Mouse (Mus musculus) CH12.LX (cell line): ENCODE data around the gene 6430550D23Rik. TPM values are rescaled to one million over a fixed set of nuclear protein-coding genes. Genes with fewer than 3 reads are reported as not detected.
A peak's percentile ranks its signal among the peaks of the same experiment; 100 is the strongest.

Experiments
- DNase-seq: peaks from one replicate; pipeline ENCODE4 v3.0.0-alpha.2; 2013; ENCODE audit errors: extremely low read depth
- H3K27ac ChIP-seq: 2 replicates; pipeline ENCODE4 v1.5.1; 2012; ENCODE audit warnings: low read depth, mild to moderate bottlenecking, control low read depth, moderate library complexity; ENCODE audit not compliant: insufficient read depth
- H3K27me3 ChIP-seq: replicated peaks from 2 replicates; pipeline ENCODE3; 2012; ENCODE audit warnings: inconsistent platforms
- H3K36me3 ChIP-seq, 2 experiments: replicated peaks in 1 of 2; 2 replicates each; pipeline versions ENCODE3 to v1.6.1; 2012; ENCODE audit warnings: inconsistent platforms in 1 of 2, low read length in 1 of 2, mild to moderate bottlenecking in 1 of 2, mixed read lengths in 1 of 2, moderate library complexity in 1 of 2; ENCODE audit not compliant: control insufficient read depth in 1 of 2, insufficient read depth in 1 of 2
- H3K4me1 ChIP-seq, 2 experiments: 2 replicates each; pipeline ENCODE4 v1.6.1; 2012; ENCODE audit warnings: inconsistent platforms in 1 of 2, moderate library complexity in 1 of 2; ENCODE audit not compliant: insufficient read depth in 2 of 2, control insufficient read depth in 1 of 2
- H3K4me2 ChIP-seq: 2 replicates; pipeline ENCODE4 v1.6.1; 2012; ENCODE audit warnings: low read depth, mild to moderate bottlenecking, control low read depth; ENCODE audit not compliant: poor library complexity, insufficient read depth, severe bottlenecking
- H3K4me3 ChIP-seq, 3 experiments: fragments of 150-350 bp in 1 of 3; sonication (generic) in 1 of 3; replicated peaks in 1 of 3; 2 replicates each; pipeline versions ENCODE3 to v1.5.1; 2011 to 2012; ENCODE audit warnings: low read depth in 2 of 3, low read length in 2 of 3, mild to moderate bottlenecking in 2 of 3, moderate library complexity in 2 of 3, control low read depth in 1 of 3, improper control_type of control experiment in 1 of 3, inconsistent platforms in 1 of 3, mixed read lengths in 1 of 3; ENCODE audit not compliant: poor library complexity in 1 of 3
- H3K79me2 ChIP-seq: replicated peaks from 2 replicates; pipeline ENCODE4 v1.6.1; 2012; ENCODE audit warnings: mild to moderate bottlenecking, moderate library complexity; ENCODE audit not compliant: control insufficient read depth, poor library complexity, insufficient read depth, severe bottlenecking; ENCODE audit errors: extremely low read depth
- H3K9ac ChIP-seq: 2 replicates; pipeline ENCODE4 v1.6.1; 2012; ENCODE audit warnings: low read depth, mild to moderate bottlenecking, control low read depth, moderate library complexity; ENCODE audit not compliant: insufficient read depth
- H3K9me3 ChIP-seq: replicated peaks from 2 replicates; pipeline ENCODE3; 2012; ENCODE audit warnings: low read length, inconsistent platforms, mixed read lengths
- BHLHE40 ChIP-seq: IDR thresholded peaks from 2 replicates; pipeline ENCODE4 v1.6.1; 2011; ENCODE audit warnings: mild to moderate bottlenecking, low read depth, low read length, improper control_type of control experiment
- CTCF ChIP-seq, 2 experiments: IDR thresholded peaks in 1 of 2; conservative IDR thresholded peaks in 1 of 2; 2 replicates each; pipeline ENCODE4 v1.5.1; 2011 to 2012; ENCODE audit warnings: low read depth in 2 of 2, low read length in 2 of 2, improper control_type of control experiment in 1 of 2, inconsistent platforms in 1 of 2, mild to moderate bottlenecking in 1 of 2, moderate library complexity in 1 of 2
- ELF1 ChIP-seq: IDR thresholded peaks from 2 replicates; pipeline ENCODE4 v1.6.1; 2014; ENCODE audit warnings: low read depth, mild to moderate bottlenecking, inconsistent platforms, low read length, improper control_type of control experiment
- EP300 ChIP-seq: IDR thresholded peaks from 2 replicates; pipeline ENCODE4 v1.6.1; 2011; ENCODE audit warnings: low read length, improper control_type of control experiment
- ETS1 ChIP-seq: conservative IDR thresholded peaks from 2 replicates; pipeline ENCODE4 v1.6.1; 2012; ENCODE audit warnings: low read depth, mild to moderate bottlenecking, inconsistent platforms, low read length, improper control_type of control experiment, moderate library complexity
- GABPA ChIP-seq: IDR thresholded peaks from 2 replicates; pipeline ENCODE4 v1.6.1; 2012; ENCODE audit warnings: low read depth, low read length, improper control_type of control experiment, inconsistent platforms; ENCODE audit not compliant: insufficient replicate concordance
- HCFC1 ChIP-seq: IDR thresholded peaks from 2 replicates; pipeline ENCODE4 v1.6.1; 2012; ENCODE audit warnings: low read depth, mild to moderate bottlenecking, inconsistent platforms, low read length, improper control_type of control experiment
- IRF4 ChIP-seq: IDR thresholded peaks from 2 replicates; pipeline ENCODE4 v1.6.1; 2014; ENCODE audit warnings: low read depth, mild to moderate bottlenecking, inconsistent platforms, low read length, improper control_type of control experiment
- JUN ChIP-seq: IDR thresholded peaks from 2 replicates; pipeline ENCODE4 v1.6.1; 2011; ENCODE audit warnings: low read depth, mild to moderate bottlenecking, low read length, improper control_type of control experiment, moderate library complexity; ENCODE audit not compliant: insufficient read depth
- JUND ChIP-seq: conservative IDR thresholded peaks from 2 replicates; pipeline ENCODE4 v1.6.1; 2011; ENCODE audit warnings: low read depth, low read length, improper control_type of control experiment
- MAX ChIP-seq: IDR thresholded peaks from 2 replicates; pipeline ENCODE4 v1.6.1; 2011; ENCODE audit warnings: low read length, improper control_type of control experiment
- MEF2A ChIP-seq: IDR thresholded peaks from 2 replicates; pipeline ENCODE4 v1.6.1; 2014; ENCODE audit warnings: low read depth, mild to moderate bottlenecking, inconsistent platforms, low read length, improper control_type of control experiment, borderline replicate concordance
- MXI1 ChIP-seq: IDR thresholded peaks from 2 replicates; pipeline ENCODE4 v1.6.1; 2011; ENCODE audit warnings: mild to moderate bottlenecking, low read depth, low read length, improper control_type of control experiment
- MYC ChIP-seq: IDR thresholded peaks from 2 replicates; pipeline ENCODE4 v1.6.1; 2011; ENCODE audit warnings: low read depth, mild to moderate bottlenecking, improper control_type of control experiment, low read length
- NELFE ChIP-seq: IDR thresholded peaks from 2 replicates; pipeline ENCODE4 v1.6.1; 2011; ENCODE audit warnings: low read depth, low read length, improper control_type of control experiment
- NRF1 ChIP-seq: IDR thresholded peaks from 2 replicates; pipeline ENCODE4 v1.6.1; 2014; ENCODE audit warnings: low read depth, mild to moderate bottlenecking, inconsistent platforms, low read length, improper control_type of control experiment, moderate library complexity
- POLR2A ChIP-seq: IDR thresholded peaks from 2 replicates; pipeline ENCODE4 v1.6.1; 2011; ENCODE audit warnings: low read depth, mild to moderate bottlenecking, improper control_type of control experiment, low read length
- RAD21 ChIP-seq: IDR thresholded peaks from 2 replicates; pipeline ENCODE4 v1.6.1; 2011; ENCODE audit warnings: low read depth, mild to moderate bottlenecking, low read length, improper control_type of control experiment, moderate library complexity
- SIN3A ChIP-seq: IDR thresholded peaks from 2 replicates; pipeline ENCODE4 v1.6.1; 2012; ENCODE audit warnings: low read length, improper control_type of control experiment, inconsistent platforms
- SMC3 ChIP-seq: IDR thresholded peaks from 2 replicates; pipeline ENCODE4 v1.6.1; 2011; ENCODE audit warnings: low read depth, low read length, improper control_type of control experiment
- TBP ChIP-seq: conservative IDR thresholded peaks from 2 replicates; pipeline ENCODE4 v1.6.1; 2011; ENCODE audit warnings: low read depth, low read length, improper control_type of control experiment
- TCF12 ChIP-seq: IDR thresholded peaks from 2 replicates; pipeline ENCODE4 v1.6.1; 2014; ENCODE audit warnings: low read depth, mild to moderate bottlenecking, inconsistent platforms, low read length, improper control_type of control experiment
- UBTF ChIP-seq: IDR thresholded peaks from 2 replicates; pipeline ENCODE4 v1.6.1; 2012; ENCODE audit warnings: low read depth, mild to moderate bottlenecking, inconsistent platforms, low read length, improper control_type of control experiment, moderate library complexity
- USF1 ChIP-seq: IDR thresholded peaks from 2 replicates; pipeline ENCODE4 v1.6.1; 2014; ENCODE audit warnings: low read depth, mild to moderate bottlenecking, inconsistent platforms, low read length, improper control_type of control experiment
- ZC3H11A ChIP-seq: IDR thresholded peaks from 2 replicates; pipeline ENCODE4 v1.6.1; 2012; ENCODE audit warnings: low read depth, mild to moderate bottlenecking, inconsistent platforms, low read length, improper control_type of control experiment
- ZMIZ1 ChIP-seq: IDR thresholded peaks from 2 replicates; pipeline ENCODE4 v1.6.1; 2012; ENCODE audit warnings: low read depth, mild to moderate bottlenecking, inconsistent platforms, low read length, improper control_type of control experiment
- ZNF384 ChIP-seq: IDR thresholded peaks from 2 replicates; pipeline ENCODE4 v1.6.1; 2012; ENCODE audit warnings: low read depth, low read length, improper control_type of control experiment, inconsistent platforms
- dilution Hi-C: fragments of 300-500 bp; cut with MboI; formaldehyde crosslinking; loops from 2 replicates; pipeline ENCODE4 v1.14.3; 2020; ENCODE audit warnings: low sequenced_read_pairs; ENCODE audit not compliant: extremely low pct_unique_long_range_greater_than_20kb, extremely low pct_ligation_motif_present
- in situ Hi-C: fragments of 300-500 bp; cut with MboI; formaldehyde crosslinking; loops from 3 replicates; pipeline ENCODE4 v1.14.3; 2019; ENCODE audit warnings: low sequenced_read_pairs, low pct_ligation_motif_present, low pct_unique_long_range_greater_than_20kb, mixed read lengths
- polyA plus RNA-seq: library from polyadenylated mRNA; unstranded; fragments of >175 nt; gene quantifications from 2 replicates; pipeline ENCODE4 v1.2.1, GENCODE M21; 2012; ENCODE audit warnings: low read depth; ENCODE audit not compliant: insufficient read length
- total RNA-seq, 2 experiments: library from RNA; depleted of rRNA; stranded (reverse); fragments of 300-350 nt in 1 of 2; fragments of >200 nt in 1 of 2; gene quantifications; 2 replicates each; pipeline ENCODE4 v1.2.3; 2012 to 2014

Gene 6430550D23Rik
- 1.1 and 1.4 TPM in 2 replicates for total RNA-seq (2012; rRNA removed)
- 0.78 and 1.1 TPM in 2 replicates for total RNA-seq (2014; rRNA removed)
- 0.81 and 1.7 TPM in 2 replicates for polyA plus RNA-seq

GRCm38 (mm10) chr2:156007888-156008532, at the start of gene 6430550D23Rik, which contains the start of gene Ergic3:
6430550D23Rik (minus strand) TSS chr2:156007977.
Ergic3 (plus strand) TSS chr2:156008045.
- Histone ChIP-seq H3K4me3 (peak within 1 kb of the TSS; percentile 90 to 97 (median 96)), H3K36me3 (peaks cover 31 to 44% of the 10 kb centered on the region in 2 experiments), H3K9me3 (peaks cover 2% of the 10 kb centered on the region), H3K4me2 (peak within 1 kb of the TSS; percentile 79), H3K27me3 (no peaks in the 10 kb centered on the region), H3K4me1 (peaks cover 5 to 20% of the 10 kb centered on the region in 2 experiments), H3K79me2 (peaks cover 3% of the 10 kb centered on the region; the same call in 1 of the 2 replicates), H3K27ac (peak within 1 kb of the TSS; percentile 38), H3K9ac (peak within 1 kb of the TSS; percentile 93)
- in situ Hi-C loops: no loop called here
- DNase-seq: peak; percentile 99
- no peak; the same call in 1 of the 2 replicates for TF ChIP-seq IRF4
- peak; percentile 99 for TF ChIP-seq NRF1
- no peak for TF ChIP-seq JUN
- peak; percentile 80 for TF ChIP-seq POLR2A
- 0 out of 2 replicates have a peak, but pooled peaks have one; percentile 25 for TF ChIP-seq BHLHE40
- TF ChIP-seq ELF1: peak; percentile 87
- TF ChIP-seq ETS1: no peak
- TF ChIP-seq ZMIZ1: no peak
- TF ChIP-seq SIN3A: peak; percentile 50; the same call in 1 of the 2 replicates
- no peak for TF ChIP-seq USF1
- TF ChIP-seq MAX: 0 out of 2 replicates have a peak, but pooled peaks have one; percentile 3
- TF ChIP-seq CTCF (conservative IDR thresholded peaks at IDR 0.05 in 1 of 2, IDR thresholded peaks at IDR 0.05 in 1 of 2; ENCODE audit: low read depth in 2 of 2, low read length in 2 of 2): no peak
- no peak for TF ChIP-seq JUND
- no peak for TF ChIP-seq EP300
- peak; percentile 59; the same call in 1 of the 2 replicates for TF ChIP-seq NELFE
- TF ChIP-seq RAD21: no peak
- TF ChIP-seq HCFC1: peak; percentile 78
- TF ChIP-seq MEF2A: peak; percentile 33; the same call in 1 of the 2 replicates
- TF ChIP-seq MXI1: no peak
- TF ChIP-seq UBTF: no peak
- dilution Hi-C loops: no loop called here

DNA sequence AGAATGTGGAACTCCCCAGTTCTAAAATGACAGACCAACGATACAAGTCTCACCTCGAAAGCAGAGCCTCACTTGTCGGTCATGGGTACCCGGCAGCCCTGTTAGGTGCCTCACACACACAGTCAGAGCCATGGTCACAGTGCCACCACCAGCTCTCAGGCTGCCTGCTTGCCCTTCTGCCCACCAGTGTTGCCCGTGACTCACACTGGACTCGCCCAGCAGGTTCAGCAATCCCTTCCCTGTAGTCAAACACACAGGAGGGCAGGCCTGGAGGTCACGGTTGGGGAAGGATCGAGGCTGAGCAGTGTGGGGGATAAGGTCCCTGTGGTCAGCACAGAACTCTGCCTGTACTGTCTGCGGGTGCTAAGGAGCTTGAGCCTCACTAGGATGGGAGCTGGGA, 45.0 kb upstream of the 6430550D23Rik start, which contains the start of gene Fer1l4:
Fer1l4 (minus strand) TSS at position 132 of the 400 bp plus-strand sequence.
- no peak within 1 kb of the TSS for H3K4me3 ChIP-seq
- H3K27ac ChIP-seq: no peak within 1 kb of the TSS
- TF ChIP-seq MYC (no peak), MAX (no peak), RAD21 (no peak), TCF12 (no peak), EP300 (no peak), ZC3H11A (no peak), NRF1 (no peak), SMC3 (no peak), TBP (no peak), ZNF384 (no peak), ETS1 (no peak), GABPA (no peak)
- TF ChIP-seq, all 38 proteins: peak for 0
- Histone ChIP-seq H3K79me2 (no peaks in the 10 kb centered on the region), H3K9me3 (peaks cover 8% of the 10 kb centered on the region), H3K36me3 (no peaks in the 10 kb centered on the region), H3K27me3 (peaks cover 76% of the 10 kb centered on the region), H3K4me2 (0 out of 2 replicates have a peak within 1 kb of the TSS, but pooled peaks have one; percentile 13), H3K4me1 (peaks cover 6 to 11% of the 10 kb centered on the region in 2 experiments), H3K9ac (no peak within 1 kb of the TSS)
- no peak for DNase-seq
- in situ Hi-C loops: no loop called here
- dilution Hi-C loops: no loop called here
